In the genomic region with DNA sequence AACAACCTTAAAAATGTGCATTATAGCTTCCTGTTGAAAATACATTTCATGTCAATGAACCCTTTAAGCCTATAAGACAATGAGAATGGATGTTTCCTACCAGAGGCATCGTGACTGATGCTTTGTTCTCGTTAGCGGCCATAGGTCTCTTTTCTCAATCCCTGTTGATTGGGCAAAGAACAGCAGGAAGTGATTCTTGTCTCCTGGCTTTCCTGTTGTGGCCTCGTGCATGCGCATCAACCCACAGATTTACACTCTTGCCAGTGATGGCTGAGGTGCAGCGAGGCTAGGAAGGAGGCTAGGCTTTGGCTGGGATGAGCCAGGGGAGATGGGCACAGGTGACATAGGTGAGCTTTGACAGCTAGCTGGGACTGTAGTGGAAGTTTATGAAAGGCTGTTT, we compare ENCODE assay signal across 27 mouse cellular contexts.
A peak's percentile ranks its signal among the peaks of the same experiment; 100 is the strongest.
DNase-seq lines count a peak whose midpoint lies in the region; ATAC-seq and TF ChIP-seq lines count a peak whose summit lies in the region.
"Had no signal": no experiment of that assay in that cellular context is flagged by ENCODE, and none has a peak within 500 bp of the region (broad histone marks: within the 10 kb centered on the region; RNA-seq: fewer than 3 reads in every experiment).

No protein-coding gene starts in this region.

- no peak overlapping the region for H3K4me3 ChIP-seq in hindbrain, embryonic 16.5 days (ENCODE audit: low read length)
- H3K4me3 ChIP-seq in hindbrain, embryonic 13.5 days = no peak overlapping the region
- H3K4me3 ChIP-seq in intestine, postnatal 0 days (ENCODE audit: low read depth, low read length) = no peak overlapping the region
- H3K4me3 ChIP-seq: embryonic facial prominence, embryonic 10.5 days; embryonic facial prominence, embryonic 12.5 days; forebrain, embryonic 13.5 days; forebrain, embryonic 15.5 days had no signal

- no peaks in the 10 kb centered on the region for H3K9me3 ChIP-seq in hindbrain, embryonic 16.5 days (ENCODE audit: control insufficient read depth, low read length)
- H3K9me3 ChIP-seq in hindbrain, embryonic 13.5 days = no peaks in the 10 kb centered on the region
- H3K9me3 ChIP-seq in intestine, postnatal 0 days (ENCODE audit: control insufficient read depth) = no peaks in the 10 kb centered on the region
- H3K9me3 ChIP-seq: embryonic facial prominence, embryonic 10.5 days; embryonic facial prominence, embryonic 12.5 days; forebrain, embryonic 13.5 days; forebrain, embryonic 15.5 days had no signal

- no peaks in the 10 kb centered on the region for H3K4me1 ChIP-seq in hindbrain, embryonic 16.5 days (ENCODE audit: control insufficient read depth, insufficient read depth, low read depth, low read length)
- no peaks in the 10 kb centered on the region for H3K4me1 ChIP-seq in hindbrain, embryonic 13.5 days (replicated peaks)
- no peaks in the 10 kb centered on the region for H3K4me1 ChIP-seq in intestine, postnatal 0 days (replicated peaks; ENCODE audit: control insufficient read depth, insufficient read depth, low read length)
- H3K4me1 ChIP-seq: embryonic facial prominence, embryonic 10.5 days; embryonic facial prominence, embryonic 12.5 days; forebrain, embryonic 13.5 days; forebrain, embryonic 15.5 days had no signal

- no peak overlapping the region for H3K9ac ChIP-seq in hindbrain, embryonic 16.5 days (ENCODE audit: low read depth, low read length)
- no peak overlapping the region for H3K9ac ChIP-seq in hindbrain, embryonic 13.5 days
- H3K9ac ChIP-seq in intestine, postnatal 0 days (ENCODE audit: low read depth, low read length) = no peak overlapping the region
- H3K9ac ChIP-seq: embryonic facial prominence, embryonic 12.5 days; forebrain, embryonic 13.5 days; forebrain, embryonic 15.5 days; forebrain, postnatal 0 days had no signal

- TF ChIP-seq CTCF in intestine, postnatal 0 days (IDR thresholded peaks at IDR 0.05; ENCODE audit: low read depth) = no peak

- 77% methylated on average over 6 of the region's 6 CpGs for WGBS in hindbrain, embryonic 16.5 days
- WGBS in hindbrain, embryonic 13.5 days = 81% methylated on average over 6 of the region's 6 CpGs
- WGBS in intestine, postnatal 0 days = 77% methylated on average over 6 of the region's 6 CpGs

- no peaks in the 10 kb centered on the region for H3K36me3 ChIP-seq in hindbrain, embryonic 16.5 days (ENCODE audit: control insufficient read depth, insufficient read depth, low read length)
- no peaks in the 10 kb centered on the region for H3K36me3 ChIP-seq in hindbrain, embryonic 13.5 days
- no peaks in the 10 kb centered on the region for H3K36me3 ChIP-seq in intestine, postnatal 0 days (ENCODE audit: control insufficient read depth, insufficient read depth)
- H3K36me3 ChIP-seq: embryonic facial prominence, embryonic 10.5 days; embryonic facial prominence, embryonic 12.5 days; forebrain, embryonic 15.5 days; G1E had no signal

- ATAC-seq in granulocyte monocyte progenitor cell, adult 5-6 weeks (replicated peaks; ENCODE audit: poor library complexity, severe bottlenecking) = peak; percentile 70
- peak; percentile 81 for ATAC-seq in megakaryocyte, adult 5-6 weeks (ENCODE audit: poor library complexity, severe bottlenecking)
- ATAC-seq in megakaryocyte progenitor cell, adult 5-6 weeks (replicated peaks; ENCODE audit: poor library complexity) = peak; percentile 61
- no peak for ATAC-seq in hindbrain, embryonic 16.5 days
- no peak for ATAC-seq in hindbrain, embryonic 13.5 days (ENCODE audit: low FRiP score)
- ATAC-seq in intestine, postnatal 0 days = no peak
- ATAC-seq: activated CD4-positive, CD25-positive, alpha-beta regulatory T cell, adult 4 months; CD4-positive, CD25-positive, alpha-beta regulatory T cell, adult 4 months; forebrain, embryonic 13.5 days; forebrain, embryonic 15.5 days; forebrain, postnatal 0 days; Patski had no signal

- no peaks in the 10 kb centered on the region for H3K27me3 ChIP-seq in hindbrain, embryonic 16.5 days (replicated peaks; ENCODE audit: control insufficient read depth, insufficient read depth, low read length)
- H3K27me3 ChIP-seq in hindbrain, embryonic 13.5 days = no peaks in the 10 kb centered on the region
- no peaks in the 10 kb centered on the region for H3K27me3 ChIP-seq in intestine, postnatal 0 days (replicated peaks; ENCODE audit: control insufficient read depth, insufficient read depth, low read length)
- H3K27me3 ChIP-seq: CH12.LX; embryonic facial prominence, embryonic 12.5 days; forebrain, embryonic 13.5 days; forebrain, embryonic 15.5 days; Patski had no signal

- H3K27ac ChIP-seq in hindbrain, embryonic 16.5 days (ENCODE audit: low read depth, low read length) = no peak overlapping the region
- no peak overlapping the region for H3K27ac ChIP-seq in hindbrain, embryonic 13.5 days
- no peak overlapping the region for H3K27ac ChIP-seq in intestine, postnatal 0 days (ENCODE audit: low read depth, low read length)
- H3K27ac ChIP-seq: embryonic facial prominence, embryonic 10.5 days; embryonic facial prominence, embryonic 12.5 days; forebrain, embryonic 13.5 days; forebrain, embryonic 15.5 days had no signal

- DNase-seq in 416B (ENCODE audit: low read depth) = peak; percentile 23
- no peak for DNase-seq in adrenal gland, adult (ENCODE audit: inconsistent age in 2 of 2, low spot score in 1 of 2)
- DNase-seq: adrenal gland, adult 8-10 months; adrenal gland, postnatal 14 days; adrenal gland, postnatal 36 days; B cell, adult 2 months; cerebellum, adult 11-12 months; cerebellum, adult 2 months; cerebellum, adult 9-10 months; cerebellum, postnatal 10 days; cerebellum, postnatal 25 days; forebrain, postnatal 0 days had no signal

- no peak overlapping the region for H3K4me2 ChIP-seq in hindbrain, embryonic 16.5 days (ENCODE audit: low read length)
- H3K4me2 ChIP-seq in hindbrain, embryonic 13.5 days = no peak overlapping the region
- H3K4me2 ChIP-seq in intestine, postnatal 0 days (replicated peaks; ENCODE audit: low read depth) = no peak overlapping the region
- H3K4me2 ChIP-seq: embryonic facial prominence, embryonic 12.5 days; forebrain, embryonic 13.5 days; forebrain, embryonic 15.5 days had no signal

Comparison
In these comparisons a context has a peak if more than half of its experiments do, and no peak if none do; other contexts are left out.
1. ATAC-seq: peak in granulocyte monocyte progenitor cell, adult 5-6 weeks (single experiment), megakaryocyte, adult 5-6 weeks (single experiment) and megakaryocyte progenitor cell, adult 5-6 weeks (single experiment); none in hindbrain, embryonic 16.5 days (single experiment), hindbrain, embryonic 13.5 days (single experiment) and intestine, postnatal 0 days (single experiment).